Mouse (Mus musculus): ENCODE data around the gene Krt13. TPM values are rescaled to one million over a fixed set of nuclear protein-coding genes. Genes with fewer than 3 reads are reported as not detected.

The Krt13 gene
- polyA plus RNA-seq, 1 experiment = not detected

DNA sequence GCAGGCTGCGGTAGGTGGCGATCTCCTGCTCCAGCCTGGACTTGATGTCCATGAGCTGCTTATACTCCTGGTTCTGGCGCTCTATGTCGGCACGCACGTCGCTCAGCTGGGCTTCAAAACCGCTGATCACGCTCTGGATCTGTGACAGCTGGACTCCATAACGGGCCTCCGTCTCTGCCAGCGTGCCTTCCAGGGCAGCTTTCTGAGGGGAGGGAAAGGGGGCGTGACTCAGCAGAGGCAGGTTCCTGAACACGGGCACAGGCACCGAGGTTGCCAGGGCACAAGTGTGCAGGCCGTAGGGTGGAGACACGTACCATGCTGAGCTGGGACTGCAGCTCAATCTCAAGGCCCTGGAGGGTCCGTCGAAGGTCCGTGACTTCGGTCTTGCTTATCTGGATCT, 19.6 kb upstream of the Krt13 start:
- no peak overlapping the region for H3K9ac ChIP-seq (ENCODE audit: low read depth, poor library complexity, severe bottlenecking)
- H3K36me3 ChIP-seq (ENCODE audit: control insufficient read depth, insufficient read depth, low read length, poor library complexity, severe bottlenecking) = no peaks in the 10 kb centered on the region
- no peaks in the 10 kb centered on the region for H3K27me3 ChIP-seq (ENCODE audit: control insufficient read depth, insufficient read depth, low read length, poor library complexity, severe bottlenecking)
- no peak overlapping the region for H3K4me3 ChIP-seq (ENCODE audit: low read depth, low read length)
- H3K4me1 ChIP-seq (ENCODE audit: control insufficient read depth, insufficient read depth, low read length) = no peaks in the 10 kb centered on the region
- H3K9me3 ChIP-seq (replicated peaks; ENCODE audit: control insufficient read depth, insufficient read depth, low read length, poor library complexity, severe bottlenecking) = no peaks in the 10 kb centered on the region
- TF ChIP-seq EP300 (IDR thresholded peaks at IDR 0.05; ENCODE audit: insufficient read depth, low read depth, low read length) (no peak), CTCF (IDR thresholded peaks at IDR 0.05; ENCODE audit: low read depth, low read length) (no peak), POLR2A (IDR thresholded peaks at IDR 0.05; ENCODE audit: insufficient read depth, low read length) (no peak)
- no peak overlapping the region for H3K27ac ChIP-seq (ENCODE audit: insufficient read depth, low read length)

DNA sequence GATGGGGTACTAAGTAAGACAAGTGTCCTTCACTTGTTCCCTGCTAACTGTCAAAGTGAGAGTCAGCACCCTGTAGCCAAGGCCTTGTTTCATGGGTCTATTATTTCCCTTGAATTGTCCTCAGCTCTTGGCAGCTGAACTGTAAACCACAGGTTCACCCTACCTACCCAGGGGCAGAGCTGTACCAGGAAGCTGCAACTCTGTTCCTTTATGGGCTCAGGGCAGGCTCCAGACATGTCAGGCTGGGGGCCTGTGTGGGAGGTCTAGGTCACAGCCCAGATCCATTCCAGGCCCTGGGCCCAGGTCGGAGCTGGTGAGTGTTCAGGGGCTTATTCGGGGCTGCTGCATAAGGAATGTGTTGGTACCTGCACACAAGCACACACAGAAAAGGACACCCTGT, 18.0 kb upstream of the Krt13 start:
- Histone ChIP-seq H3K27me3 (ENCODE audit: control insufficient read depth, insufficient read depth, low read length, poor library complexity, severe bottlenecking) (no peaks in the 10 kb centered on the region), H3K4me1 (ENCODE audit: control insufficient read depth, insufficient read depth, low read length) (no peaks in the 10 kb centered on the region), H3K9me3 (replicated peaks; ENCODE audit: control insufficient read depth, insufficient read depth, low read length, poor library complexity, severe bottlenecking) (no peaks in the 10 kb centered on the region), H3K36me3 (ENCODE audit: control insufficient read depth, insufficient read depth, low read length, poor library complexity, severe bottlenecking) (no peaks in the 10 kb centered on the region), H3K27ac (ENCODE audit: insufficient read depth, low read length) (no peak overlapping the region), H3K9ac (ENCODE audit: low read depth, poor library complexity, severe bottlenecking) (no peak overlapping the region), H3K4me3 (ENCODE audit: low read depth, low read length) (no peak overlapping the region)
- no peak for TF ChIP-seq CTCF (IDR thresholded peaks at IDR 0.05; ENCODE audit: low read depth, low read length)
- TF ChIP-seq EP300 (IDR thresholded peaks at IDR 0.05; ENCODE audit: insufficient read depth, low read depth, low read length) = no peak

DNA sequence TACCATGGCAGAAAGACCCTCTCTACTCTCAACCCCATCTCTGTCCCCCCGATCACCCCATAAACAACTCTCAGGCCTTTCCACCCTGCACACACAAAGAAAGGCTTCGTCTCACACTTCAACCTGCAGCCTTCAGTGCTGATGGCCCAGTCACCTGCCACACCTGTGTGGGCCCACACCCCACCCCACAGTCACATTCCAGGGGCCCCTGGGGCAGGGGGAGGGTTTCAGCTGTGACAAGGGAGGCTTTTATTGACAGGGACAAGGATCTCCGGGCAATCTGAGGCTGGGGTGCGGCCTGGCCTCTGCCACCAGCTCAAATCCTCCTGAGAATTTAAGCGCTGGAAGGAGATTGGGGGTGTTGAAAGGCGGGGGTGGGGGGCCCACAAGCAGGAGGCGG, 17.4 kb upstream of the Krt13 start:
- Histone ChIP-seq H3K27ac (ENCODE audit: insufficient read depth, low read length) (no peak overlapping the region), H3K4me1 (ENCODE audit: control insufficient read depth, insufficient read depth, low read length) (no peaks in the 10 kb centered on the region), H3K36me3 (ENCODE audit: control insufficient read depth, insufficient read depth, low read length, poor library complexity, severe bottlenecking) (no peaks in the 10 kb centered on the region), H3K9ac (ENCODE audit: low read depth, poor library complexity, severe bottlenecking) (no peak overlapping the region), H3K4me3 (ENCODE audit: low read depth, low read length) (no peak overlapping the region), H3K9me3 (replicated peaks; ENCODE audit: control insufficient read depth, insufficient read depth, low read length, poor library complexity, severe bottlenecking) (no peaks in the 10 kb centered on the region), H3K27me3 (ENCODE audit: control insufficient read depth, insufficient read depth, low read length, poor library complexity, severe bottlenecking) (no peaks in the 10 kb centered on the region)
- no peak for TF ChIP-seq EP300 (IDR thresholded peaks at IDR 0.05; ENCODE audit: insufficient read depth, low read depth, low read length)
- TF ChIP-seq CTCF (IDR thresholded peaks at IDR 0.05; ENCODE audit: low read depth, low read length) = no peak
- TF ChIP-seq POLR2A (IDR thresholded peaks at IDR 0.05; ENCODE audit: insufficient read depth, low read length) = no peak

DNA sequence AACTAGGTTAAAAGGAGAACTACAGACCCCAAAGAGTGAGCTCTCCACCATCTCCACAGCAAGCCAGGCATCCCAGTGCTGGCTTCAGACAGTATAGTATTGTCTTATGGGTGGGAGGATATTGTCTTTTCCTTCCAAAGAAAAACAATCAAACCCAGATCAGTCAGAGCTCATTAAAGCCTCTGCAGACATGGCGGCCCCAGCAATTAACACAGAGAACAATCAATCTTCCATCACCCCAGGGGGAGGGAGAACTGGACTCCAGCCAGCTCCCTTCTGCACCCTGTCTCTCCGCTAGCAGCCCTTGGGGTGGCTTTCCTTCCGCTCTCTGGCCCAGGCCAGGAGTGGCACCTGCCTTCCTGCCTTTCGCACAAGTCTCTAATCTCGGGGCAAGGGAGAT, 16.3 kb upstream of the Krt13 start:
- Histone ChIP-seq H3K4me1 (ENCODE audit: control insufficient read depth, insufficient read depth, low read length) (no peaks in the 10 kb centered on the region), H3K36me3 (ENCODE audit: control insufficient read depth, insufficient read depth, low read length, poor library complexity, severe bottlenecking) (no peaks in the 10 kb centered on the region), H3K4me3 (ENCODE audit: low read depth, low read length) (no peak overlapping the region), H3K9me3 (replicated peaks; ENCODE audit: control insufficient read depth, insufficient read depth, low read length, poor library complexity, severe bottlenecking) (no peaks in the 10 kb centered on the region), H3K9ac (ENCODE audit: low read depth, poor library complexity, severe bottlenecking) (no peak overlapping the region), H3K27me3 (ENCODE audit: control insufficient read depth, insufficient read depth, low read length, poor library complexity, severe bottlenecking) (no peaks in the 10 kb centered on the region), H3K27ac (ENCODE audit: insufficient read depth, low read length) (no peak overlapping the region)
- TF ChIP-seq CTCF (IDR thresholded peaks at IDR 0.05; ENCODE audit: low read depth, low read length) (no peak), EP300 (IDR thresholded peaks at IDR 0.05; ENCODE audit: insufficient read depth, low read depth, low read length) (no peak), POLR2A (IDR thresholded peaks at IDR 0.05; ENCODE audit: insufficient read depth, low read length) (no peak)

DNA sequence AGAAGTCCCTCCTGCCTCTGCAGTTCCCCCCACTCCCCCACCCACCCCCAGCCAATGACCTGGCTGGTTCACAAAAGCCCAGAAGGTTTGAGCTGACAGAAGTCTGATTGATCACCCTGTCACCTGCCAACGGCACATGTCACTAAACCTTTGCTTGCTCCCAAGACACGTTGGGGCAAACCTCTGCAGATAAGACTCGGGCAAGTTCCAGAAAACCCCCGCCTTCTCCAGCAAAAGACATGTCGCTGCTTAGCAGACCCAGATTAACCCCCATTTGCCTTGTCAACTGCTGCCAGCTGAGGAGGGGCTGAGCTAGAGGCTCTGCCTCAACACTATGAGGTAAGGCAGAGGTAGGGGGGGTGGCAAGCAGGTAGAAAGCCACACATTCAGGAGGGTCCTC, 15.2 kb upstream of the Krt13 start:
- Histone ChIP-seq H3K36me3 (ENCODE audit: control insufficient read depth, insufficient read depth, low read length, poor library complexity, severe bottlenecking) (no peaks in the 10 kb centered on the region), H3K27me3 (ENCODE audit: control insufficient read depth, insufficient read depth, low read length, poor library complexity, severe bottlenecking) (no peaks in the 10 kb centered on the region), H3K27ac (ENCODE audit: insufficient read depth, low read length) (no peak overlapping the region), H3K9ac (ENCODE audit: low read depth, poor library complexity, severe bottlenecking) (no peak overlapping the region), H3K4me3 (ENCODE audit: low read depth, low read length) (no peak overlapping the region), H3K4me1 (ENCODE audit: control insufficient read depth, insufficient read depth, low read length) (no peaks in the 10 kb centered on the region), H3K9me3 (replicated peaks; ENCODE audit: control insufficient read depth, insufficient read depth, low read length, poor library complexity, severe bottlenecking) (no peaks in the 10 kb centered on the region)
- no peak for TF ChIP-seq POLR2A (IDR thresholded peaks at IDR 0.05; ENCODE audit: insufficient read depth, low read length)

- Histone ChIP-seq H3K9ac (ENCODE audit: low read depth, poor library complexity, severe bottlenecking) (no peak within 1 kb of the TSS), H3K4me3 (ENCODE audit: low read depth, low read length) (no peak within 1 kb of the TSS), H3K36me3 (ENCODE audit: control insufficient read depth, insufficient read depth, low read length, poor library complexity, severe bottlenecking) (no peaks in the 10 kb centered on the region), H3K27ac (ENCODE audit: insufficient read depth, low read length) (no peak within 1 kb of the TSS), H3K4me1 (ENCODE audit: control insufficient read depth, insufficient read depth, low read length) (no peaks in the 10 kb centered on the region), H3K27me3 (ENCODE audit: control insufficient read depth, insufficient read depth, low read length, poor library complexity, severe bottlenecking) (no peaks in the 10 kb centered on the region), H3K9me3 (replicated peaks; ENCODE audit: control insufficient read depth, insufficient read depth, low read length, poor library complexity, severe bottlenecking) (no peaks in the 10 kb centered on the region)
- TF ChIP-seq EP300 (IDR thresholded peaks at IDR 0.05; ENCODE audit: insufficient read depth, low read depth, low read length) (no peak), POLR2A (IDR thresholded peaks at IDR 0.05; ENCODE audit: insufficient read depth, low read length) (no peak), CTCF (IDR thresholded peaks at IDR 0.05; ENCODE audit: low read depth, low read length) (no peak)
Observed at GRCm38 (mm10) chr11:100135731-100136130, 14.4 kb upstream of the Krt13 start, which contains the start of gene Krt15. Krt15 (minus strand) TSS chr11:100135928.
